Mouse (Mus musculus) right cerebral cortex, postnatal 36 days (tissue): ENCODE data around the gene Grb10.

Experiments
- DNase-seq, 2 experiments: peaks; one replicate each; pipeline ENCODE4 v3.0.0; 2022; ENCODE audit warnings: low spot score in 2 of 2, mixed read lengths in 1 of 2

Grb10 gene

DNA sequence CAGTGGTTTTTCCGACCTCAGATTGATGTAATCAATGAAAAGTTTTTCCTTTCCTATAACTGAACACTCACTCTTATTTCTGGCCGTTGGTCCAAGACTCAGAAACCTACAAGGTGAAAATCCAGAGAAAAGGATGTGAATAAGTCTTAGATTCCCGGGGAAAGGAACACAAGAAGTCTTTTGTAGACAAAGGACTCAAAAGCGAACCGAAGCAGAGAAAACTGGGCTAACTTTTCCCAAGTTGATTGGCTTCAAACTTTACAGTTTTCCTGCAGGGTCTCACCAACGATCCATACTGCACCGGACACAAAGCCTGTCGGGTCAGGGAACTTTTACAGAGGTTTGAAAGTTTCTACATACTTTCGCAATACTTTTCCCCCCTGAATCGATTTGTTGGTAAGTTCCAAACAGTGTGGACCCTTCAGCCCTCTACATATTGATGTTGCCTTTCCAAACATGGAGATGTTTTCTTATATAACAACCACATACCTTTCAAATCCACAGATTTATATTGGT lies at the start of gene Grb10:
TSS of gene Grb10 (minus strand) at position 214 of the 516 bp plus-strand sequence.
- no peak for DNase-seq

DNA sequence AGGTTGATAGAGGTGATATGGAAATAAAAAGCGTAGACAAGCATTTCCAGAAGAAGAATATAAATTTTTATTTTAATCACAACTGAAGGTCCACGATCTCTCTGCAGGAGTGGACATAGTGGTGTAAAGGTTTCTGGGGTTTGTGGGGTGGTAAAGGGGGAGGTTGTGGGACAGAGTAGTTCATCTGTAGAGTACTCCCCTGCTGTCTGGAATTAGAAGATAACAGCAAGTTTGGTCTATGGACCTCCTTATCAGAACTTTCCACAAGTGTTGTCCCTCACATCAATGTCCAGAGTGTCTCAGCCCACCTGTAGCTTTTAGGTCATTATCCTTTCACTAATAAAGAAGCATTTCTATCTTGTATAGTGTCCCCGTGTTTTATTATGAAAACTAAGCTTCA lies 43.2 kb upstream of the Grb10 start:
- no peak for DNase-seq

DNA sequence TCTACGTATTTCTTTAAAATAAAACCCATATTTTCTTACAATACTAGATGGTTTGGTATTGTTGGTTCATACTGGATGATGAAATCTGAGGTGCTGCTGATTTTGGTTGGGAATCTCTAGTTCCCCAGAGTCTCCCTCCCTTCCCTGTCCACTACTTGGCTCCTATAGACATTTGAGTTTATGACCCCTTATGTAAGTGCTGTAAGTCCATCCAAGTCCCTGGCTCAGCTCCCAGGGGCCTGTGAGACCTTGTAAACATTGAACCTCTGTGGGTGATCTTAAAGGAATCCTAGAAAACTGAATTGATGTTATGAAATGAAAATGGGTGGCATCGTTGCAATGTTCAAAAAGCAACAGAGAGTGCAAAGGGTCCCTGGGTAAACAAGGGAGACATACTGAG lies 40.7 kb upstream of the Grb10 start:
- no peak for DNase-seq

DNA sequence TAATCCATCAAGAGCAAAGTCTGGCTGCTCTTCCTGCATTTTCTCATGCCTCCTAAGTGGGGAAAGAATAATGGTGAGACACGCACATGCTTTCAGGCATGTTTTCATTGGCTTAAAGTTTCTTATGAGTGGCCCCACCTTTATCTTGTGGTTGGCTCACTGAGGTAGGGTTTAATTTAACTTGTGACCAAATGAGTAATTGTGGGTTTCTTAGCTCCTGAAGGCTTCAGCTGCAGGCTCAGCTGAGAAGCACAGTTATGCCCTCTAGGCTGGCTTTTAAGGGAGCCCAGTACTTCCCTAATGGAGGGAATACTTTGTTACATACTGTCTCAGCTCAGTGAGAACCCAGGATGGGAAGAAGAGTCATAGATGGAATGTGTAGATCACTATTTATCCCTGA lies 37.0 kb upstream of the Grb10 start:
- DNase-seq, result no peak

DNA sequence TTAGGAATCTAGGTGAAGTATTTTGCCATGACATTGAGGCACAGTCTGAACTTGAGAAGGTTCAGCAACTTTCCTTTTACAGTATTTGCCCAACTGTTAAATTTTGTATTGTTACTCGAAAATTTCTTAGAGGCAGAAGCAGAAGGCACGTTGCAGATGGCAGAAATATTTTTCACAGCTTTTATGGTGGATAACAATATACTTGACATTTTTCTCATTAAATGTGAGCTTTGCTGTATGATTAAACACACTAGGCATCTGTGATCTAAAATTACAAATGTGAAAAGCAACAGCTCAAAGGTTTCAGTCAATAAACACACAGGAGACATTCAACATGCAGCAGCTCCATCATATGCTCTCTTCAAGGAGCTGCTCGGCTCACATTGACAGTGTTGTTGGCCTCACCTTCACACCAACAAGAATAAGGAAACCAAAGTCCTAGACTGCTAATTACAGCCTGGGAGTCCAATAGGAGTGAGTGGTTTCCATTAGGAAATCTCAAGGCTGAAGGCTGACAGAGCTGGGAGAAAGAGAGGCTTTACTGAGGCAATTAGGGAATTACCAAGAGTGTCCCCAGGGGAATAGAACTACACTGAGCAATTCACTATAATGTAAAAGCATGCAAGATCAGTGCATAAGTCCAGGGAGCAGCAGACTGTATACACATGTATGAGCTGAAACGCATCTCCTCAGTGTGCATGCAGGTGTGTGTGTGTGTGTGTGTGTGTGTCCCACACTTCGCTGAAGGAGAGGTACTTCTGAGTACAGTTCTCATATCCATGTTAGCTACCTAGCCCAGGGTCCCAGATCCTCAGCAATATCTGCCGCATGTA lies 35.1 kb upstream of the Grb10 start:
- DNase-seq, result no peak

DNA sequence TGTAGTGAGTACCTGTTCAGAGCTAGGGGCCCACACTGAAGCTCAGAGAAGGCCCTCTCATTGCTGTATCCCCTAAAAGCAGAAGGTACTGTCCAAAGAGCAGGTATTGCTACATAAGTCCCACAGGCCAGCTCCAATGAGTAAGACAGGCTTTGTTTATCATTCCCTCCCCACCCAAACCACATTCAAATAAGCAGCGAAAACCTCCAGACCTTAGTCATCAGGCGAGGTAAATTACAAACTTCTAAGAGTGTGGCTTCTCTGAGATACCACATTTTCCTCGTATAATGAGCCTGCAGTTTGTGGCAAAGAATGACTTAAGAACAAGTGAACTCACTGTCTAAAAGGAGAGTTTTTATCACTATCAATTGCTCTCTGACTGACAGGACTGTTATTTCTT lies 33.8 kb upstream of the Grb10 start:
- no peak for DNase-seq

DNA sequence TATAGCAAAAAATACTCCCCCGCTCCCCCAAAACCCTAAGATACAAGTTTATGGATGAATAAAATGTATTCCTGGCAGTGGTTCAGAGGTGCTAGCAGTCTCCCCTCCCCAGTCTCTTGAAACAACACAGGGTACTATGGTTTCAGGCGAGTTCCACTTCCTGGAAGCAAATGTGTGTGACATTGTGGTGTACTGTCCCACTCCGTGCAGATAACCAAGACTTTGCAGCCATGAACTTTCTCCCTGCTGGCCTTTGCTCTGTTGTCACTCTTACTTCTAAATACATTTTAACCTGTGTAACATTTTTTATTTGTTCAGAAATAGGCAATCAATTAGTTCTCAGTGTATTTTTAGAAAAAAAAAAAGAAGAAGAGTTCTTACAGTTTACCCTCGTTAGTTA lies 20.5 kb upstream of the Grb10 start:
- DNase-seq, result no peak

DNA sequence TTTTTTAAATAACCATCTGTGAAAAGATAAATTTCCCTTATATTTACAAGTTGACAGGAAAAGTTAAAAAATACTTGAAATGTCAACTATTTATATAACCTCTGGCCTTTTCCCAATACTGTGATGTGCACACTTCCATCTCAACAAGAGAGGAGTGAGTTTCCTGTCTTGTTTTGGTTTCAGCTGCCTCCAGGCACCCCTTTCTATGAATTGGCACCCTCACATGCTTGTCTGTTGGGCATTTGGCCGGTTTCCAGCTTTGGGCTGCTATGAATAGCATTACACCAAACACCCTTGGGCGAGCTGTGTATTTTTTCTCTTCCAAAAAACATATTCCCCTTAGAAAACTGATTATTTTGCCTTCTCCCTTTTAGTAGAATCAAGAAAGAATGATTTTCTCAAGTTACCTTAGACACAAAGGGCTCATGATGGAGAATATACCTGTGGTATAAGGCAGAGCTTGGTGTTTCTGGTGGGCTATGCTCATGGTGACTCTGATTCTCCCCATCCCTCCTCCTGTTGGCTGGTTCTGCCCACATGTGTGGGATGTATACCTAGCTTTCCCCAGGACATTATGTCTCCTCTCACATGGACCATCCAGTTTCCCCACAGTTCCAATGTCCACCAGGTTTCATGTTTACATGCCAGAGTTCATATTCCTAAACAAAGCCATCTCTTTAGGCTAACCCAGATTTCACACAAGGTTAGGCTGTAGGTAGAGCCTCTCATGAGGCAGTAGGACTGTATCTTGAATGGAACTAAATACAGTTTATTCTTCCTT lies 10.3 kb upstream of the Grb10 start:
- DNase-seq, result no peak

DNA sequence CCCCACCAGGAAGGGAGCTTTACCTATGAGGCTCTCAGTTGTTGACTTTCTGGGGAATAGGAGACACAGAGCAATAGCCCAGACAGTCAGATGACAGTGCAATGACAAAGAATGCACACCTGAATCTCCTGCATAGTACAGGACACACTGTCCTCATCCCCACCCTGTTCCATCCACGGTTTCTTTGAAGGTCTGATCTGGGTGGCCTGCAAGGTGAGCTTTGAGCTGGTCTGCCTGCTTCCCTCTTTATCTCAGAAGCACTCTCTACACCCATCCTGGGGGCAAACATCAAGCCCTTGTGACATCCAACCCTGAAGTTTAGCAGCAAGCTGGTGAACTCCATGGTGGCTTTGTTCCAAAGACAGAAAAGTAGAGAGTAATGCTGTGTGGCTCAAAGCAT lies 9.7 kb upstream of the Grb10 start:
- DNase-seq, result no peak

DNA sequence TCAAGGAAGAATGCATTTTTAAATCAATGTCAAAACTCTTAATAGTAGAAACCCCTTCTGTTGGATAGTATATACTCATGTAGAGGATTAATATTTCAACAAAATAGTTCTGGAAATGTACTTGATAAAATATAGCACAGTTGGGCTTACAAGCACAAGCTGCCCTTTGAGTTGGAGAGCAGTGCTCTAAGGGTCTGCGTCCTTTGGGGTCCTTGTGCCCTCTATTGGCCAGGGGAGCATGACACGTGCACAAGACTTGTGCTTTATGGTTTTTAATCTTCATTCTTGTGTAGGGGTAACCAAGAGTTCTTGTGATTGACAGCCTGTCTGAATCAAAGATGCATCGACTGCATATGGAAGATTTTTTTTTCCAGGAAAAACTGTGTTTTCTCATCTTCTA lies 5.8 kb upstream of the Grb10 start:
- no peak for DNase-seq

DNA sequence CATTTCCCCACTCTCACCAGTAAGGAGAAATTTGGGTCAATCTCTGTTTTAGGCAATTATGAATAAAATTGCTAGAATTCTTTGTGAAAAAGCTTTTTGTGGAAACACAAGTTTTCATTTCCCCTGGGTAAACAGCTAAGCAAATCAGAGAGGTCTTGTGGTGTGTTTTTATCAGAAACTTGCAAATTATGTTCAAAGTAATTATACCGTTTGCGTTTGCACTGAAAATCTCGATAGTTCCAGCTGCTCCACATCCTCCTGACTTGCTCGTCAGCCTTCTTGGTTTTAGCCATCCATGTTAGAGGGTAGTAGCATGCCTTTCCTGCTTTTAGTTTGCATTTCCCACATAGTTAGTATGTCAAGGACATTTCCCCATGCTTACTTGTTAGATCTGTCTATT lies 3.3 kb upstream of the Grb10 start:
- no peak for DNase-seq

DNA sequence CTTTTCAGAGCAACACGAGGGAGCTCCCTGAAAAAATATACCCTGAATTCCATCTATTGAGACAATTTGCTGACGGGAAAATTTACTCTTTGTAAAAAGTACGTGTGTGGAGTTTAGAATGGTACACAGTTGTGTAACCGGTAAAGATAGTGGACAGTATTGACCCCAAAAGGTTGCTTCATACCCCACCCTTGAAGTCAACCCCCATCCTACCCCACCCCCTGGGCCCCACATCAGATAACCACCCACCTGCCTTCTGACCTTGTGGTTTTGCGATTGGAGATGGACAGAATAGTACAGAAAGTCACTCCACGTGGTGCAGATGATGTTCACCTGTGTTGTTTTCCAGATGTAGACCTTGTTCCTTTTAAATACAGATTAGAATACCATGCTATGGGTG lies 2.9 kb upstream of the Grb10 start:
- no peak for DNase-seq

DNA sequence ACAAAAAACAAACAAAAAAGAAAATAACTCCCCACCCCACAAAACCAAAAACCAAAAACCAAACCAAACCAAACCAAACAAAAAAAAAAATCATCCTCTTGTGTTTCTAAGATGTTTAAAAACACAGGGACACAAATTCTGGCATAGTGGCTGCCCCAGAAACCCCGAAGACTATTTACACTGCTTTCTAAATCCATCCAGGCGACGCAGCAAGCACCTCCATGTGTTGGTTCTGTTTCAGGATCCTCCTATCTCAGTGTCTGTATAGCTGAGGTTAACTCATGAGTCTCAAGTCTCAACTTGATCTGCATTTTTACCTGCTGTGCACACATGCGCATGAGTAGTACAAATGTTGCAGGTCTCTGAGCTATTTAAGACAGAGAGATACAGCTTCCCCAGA lies 1.9 kb upstream of the Grb10 start:
- DNase-seq, result no peak

DNA sequence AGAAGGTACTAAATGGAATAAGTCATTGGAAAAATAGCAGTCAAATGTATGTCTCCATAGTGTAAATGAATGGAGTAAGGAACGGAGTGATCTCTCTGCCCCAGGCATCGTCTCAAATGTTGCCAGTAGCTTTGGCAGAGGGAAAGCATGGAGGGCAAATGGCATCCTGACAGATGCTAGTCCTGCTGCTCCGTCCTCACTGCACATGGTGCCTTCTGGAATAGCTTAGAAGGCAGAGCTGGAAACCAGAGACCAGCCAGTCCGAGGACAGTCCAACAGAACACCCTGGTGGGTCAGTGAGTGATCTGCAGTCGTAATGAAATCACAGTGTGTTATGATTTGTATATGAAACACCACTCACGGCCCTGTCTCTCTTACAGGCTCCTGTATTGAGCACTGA lies 1.3 kb upstream of the Grb10 start:
- no peak for DNase-seq

DNA sequence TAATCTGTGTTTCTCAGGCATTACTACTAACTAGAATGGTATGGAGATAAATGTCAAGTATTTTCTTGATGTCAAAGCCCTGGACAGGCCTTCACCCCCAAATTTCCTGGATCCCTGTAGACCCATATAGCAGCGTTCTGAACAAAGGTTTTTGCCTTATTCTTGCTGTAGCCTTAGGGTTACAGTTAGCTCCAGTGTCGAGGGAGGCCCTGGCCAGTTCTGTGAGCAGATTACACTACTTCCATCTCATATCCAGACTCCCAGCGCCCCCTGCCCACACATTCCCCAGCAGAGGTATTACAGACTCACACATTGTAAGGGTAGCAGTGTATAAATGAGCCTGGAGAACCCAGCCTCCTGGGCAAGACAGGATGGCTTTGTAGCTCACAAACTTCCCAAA lies 615 bp upstream of the Grb10 start:
- DNase-seq, result no peak

DNA sequence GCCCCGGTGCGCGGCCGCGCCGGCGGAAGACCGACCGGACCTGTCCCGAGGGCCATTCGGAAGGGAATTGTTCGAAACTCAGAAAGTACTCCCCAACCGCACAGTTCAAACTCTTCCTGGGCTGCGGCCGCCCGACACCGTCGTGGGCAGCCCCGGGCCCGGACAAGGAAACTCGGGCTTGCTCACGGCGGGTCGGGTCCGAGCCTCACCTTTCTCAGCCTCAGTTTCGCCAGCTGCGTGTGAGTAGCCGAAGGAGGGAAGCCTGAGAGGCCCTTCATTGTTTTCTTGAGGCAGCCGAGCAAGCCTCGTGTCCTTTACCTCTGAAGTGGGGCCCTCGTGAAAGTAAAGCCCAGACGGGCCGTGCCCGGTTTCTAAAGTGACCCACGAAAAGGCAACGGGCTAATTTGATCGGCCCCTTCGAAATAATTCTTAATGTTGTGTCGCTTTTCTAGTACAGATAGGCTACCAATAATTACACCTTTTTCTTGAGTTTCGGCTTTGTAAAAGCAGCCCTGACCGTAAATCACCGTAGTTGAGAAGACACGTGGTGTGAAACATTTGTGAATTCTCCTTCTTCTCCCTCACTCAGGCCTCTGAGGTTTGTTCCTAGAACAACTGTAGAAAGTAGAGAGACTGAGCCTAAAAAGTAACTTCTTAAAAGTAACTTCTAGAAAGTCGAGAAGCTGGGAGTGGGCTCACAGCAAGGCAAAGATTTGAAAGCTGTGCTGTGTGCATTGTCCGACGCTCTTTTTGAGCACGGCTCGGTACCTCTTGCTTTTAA lies 604 bp downstream of the Grb10 start:
- DNase-seq, result no peak

DNA sequence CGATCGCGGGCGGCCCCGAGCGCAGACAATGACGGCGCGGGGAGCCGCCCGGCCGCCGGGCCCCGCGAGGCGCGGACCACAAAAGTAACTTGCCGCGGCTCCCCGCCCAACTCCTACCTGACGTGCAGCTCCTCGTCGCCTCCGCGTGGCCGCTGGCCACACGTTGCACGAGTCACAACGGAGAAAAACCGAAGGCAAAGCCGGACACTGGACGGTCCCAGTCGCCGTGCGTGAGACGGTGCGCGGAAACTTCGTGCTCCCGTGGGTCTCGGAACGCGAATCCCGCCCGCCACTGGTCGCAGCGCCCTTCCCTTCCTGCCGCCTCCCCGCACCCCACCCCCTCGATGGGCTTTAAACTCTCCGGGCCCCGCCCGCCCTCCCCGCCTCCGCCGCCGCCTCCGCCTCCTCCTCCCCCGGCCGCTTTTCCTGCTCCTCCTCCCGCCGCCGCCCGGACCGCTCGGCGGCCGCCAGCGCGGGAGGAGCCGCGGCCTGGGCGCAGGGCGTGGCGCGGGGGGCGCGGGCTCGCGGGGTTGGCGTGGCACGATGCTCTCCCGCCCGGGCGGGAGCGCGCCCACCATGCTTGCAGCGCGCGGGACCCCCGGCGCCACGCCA lies 1.3 kb downstream of the Grb10 start:
- DNase-seq, result no peak

DNA sequence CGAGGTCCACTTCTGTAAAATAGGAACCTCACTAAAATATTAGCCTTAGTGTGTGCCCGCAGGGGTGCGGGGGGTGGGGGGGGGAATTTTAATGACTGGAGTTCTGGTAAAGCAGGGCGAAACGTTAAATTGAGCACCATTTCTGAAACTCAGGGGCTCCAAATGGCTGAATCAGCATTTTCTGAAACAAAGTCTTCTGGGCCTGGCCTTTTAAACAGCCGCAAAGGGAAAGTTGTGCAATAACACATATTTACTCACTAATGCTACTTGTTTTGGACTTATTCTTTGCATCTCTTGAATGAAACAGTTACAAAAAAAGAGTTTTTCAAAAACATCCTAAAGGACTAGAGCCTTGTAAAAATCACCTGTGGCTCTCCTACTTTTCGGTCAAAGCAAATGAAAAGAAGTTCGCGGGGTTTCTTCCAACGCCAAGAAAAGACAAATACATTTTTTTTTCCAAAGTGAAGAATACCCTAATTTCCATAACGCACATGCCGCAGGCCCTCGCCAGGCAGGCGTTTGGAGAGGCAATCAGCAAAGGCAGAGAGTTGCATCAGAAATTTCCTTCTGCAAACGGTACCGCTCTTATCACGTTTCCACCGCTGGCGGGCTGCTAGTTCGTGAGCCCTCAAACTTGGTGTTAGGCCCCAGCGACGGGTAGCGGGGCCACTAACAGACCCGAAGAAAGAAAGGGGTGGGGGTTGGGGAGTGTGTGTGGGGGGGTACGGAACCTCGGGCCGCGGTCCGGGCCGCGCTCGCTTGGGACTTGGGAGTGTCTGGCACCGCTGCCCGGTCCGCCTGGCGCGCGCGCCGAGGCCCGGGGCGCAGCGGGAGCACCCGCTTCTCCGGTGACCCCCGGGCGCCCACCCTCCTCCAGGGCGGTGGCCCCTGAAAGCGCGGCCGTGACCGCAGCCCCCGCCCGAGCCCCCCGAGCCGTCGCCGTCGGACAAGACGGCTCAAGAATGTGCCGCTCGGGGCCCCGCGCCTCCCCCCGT lies 2.3 kb downstream of the Grb10 start:
- no peak for DNase-seq

DNA sequence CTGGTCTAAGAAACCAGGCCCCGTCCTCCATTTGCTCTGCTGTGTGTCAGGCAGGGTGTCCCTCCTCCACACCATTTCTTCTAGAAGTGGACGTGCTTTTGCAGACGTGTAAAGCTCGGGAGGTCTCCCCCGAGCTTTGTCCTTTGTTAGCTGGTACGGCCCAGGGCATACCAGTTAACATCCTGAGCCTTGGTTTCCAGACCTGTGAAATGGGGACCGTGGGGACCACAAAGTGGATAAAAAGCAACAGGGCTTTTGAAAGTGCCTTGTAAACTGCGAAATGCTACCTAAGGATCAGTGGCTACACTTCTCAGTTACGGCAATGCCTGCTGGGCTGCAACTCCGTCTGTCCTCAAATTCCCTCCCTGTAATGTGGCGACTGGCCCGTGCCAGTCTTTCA lies 3.2 kb downstream of the Grb10 start:
- no peak for DNase-seq

DNA sequence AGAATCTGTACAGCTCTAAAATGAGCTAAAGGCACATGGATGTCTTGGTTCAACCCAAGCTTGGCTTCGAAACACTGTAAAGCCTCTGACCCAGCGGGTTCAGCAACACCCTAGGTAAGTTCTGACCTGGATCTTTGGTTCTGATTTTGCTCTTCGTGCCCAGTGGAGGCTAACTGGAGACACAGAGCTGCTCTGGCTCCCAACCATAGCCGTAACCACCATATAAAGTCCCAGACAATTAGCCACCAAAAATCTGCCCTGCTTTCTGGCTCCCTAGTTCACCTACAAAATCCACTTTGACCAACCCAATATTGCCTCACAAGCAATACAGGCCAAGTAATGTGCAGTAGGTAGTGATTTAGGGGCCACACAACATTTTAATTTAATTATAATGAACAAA lies 3.7 kb downstream of the Grb10 start:
- DNase-seq, result no peak

DNA sequence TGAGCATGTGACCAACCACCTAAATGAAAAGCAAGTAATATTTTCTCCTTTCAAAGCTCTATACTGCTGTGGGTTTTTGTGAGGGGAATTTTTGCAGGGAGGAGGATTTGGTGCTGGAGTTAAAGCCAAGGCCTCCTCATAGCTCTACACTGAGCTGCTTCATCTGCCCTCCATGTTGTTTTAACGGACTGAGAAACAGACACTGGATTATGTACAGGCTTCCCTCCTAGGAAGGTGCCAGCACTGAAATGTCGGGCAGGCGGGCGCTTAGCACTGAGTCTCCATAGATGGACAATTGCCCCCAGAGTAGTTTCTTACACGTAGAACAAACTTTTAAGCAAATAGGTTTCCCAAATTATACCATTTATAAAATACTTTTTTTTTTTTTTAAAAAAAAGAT lies 4.1 kb downstream of the Grb10 start:
- no peak for DNase-seq
